Mouse (Mus musculus): ENCODE data around the gene Gm5565. TPM values are rescaled to one million over a fixed set of nuclear protein-coding genes. Genes with fewer than 3 reads are reported as not detected.
A peak's percentile ranks its signal among the peaks of the same experiment; 100 is the strongest.
"Not testable (repeated sequence)": the region's sequence is repeated elsewhere in the genome, so short reads cannot be mapped to it uniquely, and the experiment has no call there.

Gene Gm5565
- polyA plus RNA-seq, 1 experiment, result not detected

DNA sequence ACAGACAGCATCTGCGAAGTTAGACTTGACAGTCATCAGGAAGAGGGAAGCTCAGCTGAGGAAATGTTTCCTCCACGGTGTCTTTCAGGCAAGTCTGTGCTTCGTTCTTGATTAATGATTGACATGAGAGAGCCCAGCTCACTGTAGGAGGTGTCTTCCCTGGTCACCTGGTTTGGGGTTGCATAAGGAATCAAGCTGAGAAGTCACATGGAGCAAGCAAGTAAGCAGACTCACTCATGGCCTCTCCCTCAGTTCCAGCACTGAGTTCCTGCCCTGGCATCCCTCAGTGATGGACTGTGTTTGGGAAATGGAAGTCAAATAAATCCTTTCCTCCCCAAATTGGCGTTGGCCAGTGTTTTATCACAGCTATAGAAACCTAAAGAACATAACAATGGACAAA lies 29.8 kb upstream of the Gm5565 start:
- WGBS, result 35% methylated on average over 4 of the region's 4 CpGs
- TF ChIP-seq CTCF (IDR thresholded peaks at IDR 0.05; ENCODE audit: borderline replicate concordance, insufficient read depth, low read depth, low read length) (no peak), POLR2A (IDR thresholded peaks at IDR 0.05; ENCODE audit: borderline replicate concordance, insufficient read depth, low read length) (no peak)
- no peak for DNase-seq
- H3K4me3 ChIP-seq (replicated peaks; ENCODE audit: insufficient read depth, low read depth, low read length), result no peak overlapping the region
- H3K4me1 ChIP-seq (ENCODE audit: control insufficient read depth, insufficient read depth, low read length), result peaks cover 21% of the 10 kb centered on the region
- H3K27ac ChIP-seq (ENCODE audit: insufficient read depth, low read length), result peak overlapping the region; percentile 86
- no peaks in the 10 kb centered on the region for H3K27me3 ChIP-seq (ENCODE audit: control insufficient read depth, insufficient read depth, low read length)

DNA sequence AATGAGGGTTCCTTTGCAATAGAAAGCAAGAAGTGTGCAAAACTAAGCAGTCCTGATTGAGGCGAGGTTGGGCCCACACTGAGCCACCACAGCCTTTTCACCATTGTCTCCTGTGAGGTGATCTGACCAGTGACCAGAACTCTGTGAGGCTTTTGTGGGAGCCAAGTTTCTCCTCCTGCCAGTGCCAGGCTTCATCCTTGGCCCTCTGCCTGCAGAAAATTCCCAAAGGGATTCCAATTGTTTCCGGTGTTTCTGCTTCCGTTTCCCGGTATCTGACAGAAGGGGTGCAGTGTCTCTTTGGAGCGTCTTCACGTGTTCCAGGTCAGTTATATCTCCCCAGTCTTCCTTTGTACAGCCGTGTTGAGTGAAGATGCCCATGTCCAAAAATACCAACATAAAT lies 28.4 kb upstream of the Gm5565 start:
- TF ChIP-seq POLR2A (IDR thresholded peaks at IDR 0.05; ENCODE audit: borderline replicate concordance, insufficient read depth, low read length), result no peak
- TF ChIP-seq CTCF (IDR thresholded peaks at IDR 0.05; ENCODE audit: borderline replicate concordance, insufficient read depth, low read depth, low read length), result no peak
- no peak overlapping the region for H3K4me3 ChIP-seq (replicated peaks; ENCODE audit: insufficient read depth, low read depth, low read length)
- peaks cover 21% of the 10 kb centered on the region for H3K4me1 ChIP-seq (ENCODE audit: control insufficient read depth, insufficient read depth, low read length)
- WGBS, result 23% methylated on average over 7 of the region's 7 CpGs
- no peaks in the 10 kb centered on the region for H3K27me3 ChIP-seq (ENCODE audit: control insufficient read depth, insufficient read depth, low read length)
- peak; percentile 52 to 56 for DNase-seq
- no peak overlapping the region for H3K27ac ChIP-seq (ENCODE audit: insufficient read depth, low read length)

DNA sequence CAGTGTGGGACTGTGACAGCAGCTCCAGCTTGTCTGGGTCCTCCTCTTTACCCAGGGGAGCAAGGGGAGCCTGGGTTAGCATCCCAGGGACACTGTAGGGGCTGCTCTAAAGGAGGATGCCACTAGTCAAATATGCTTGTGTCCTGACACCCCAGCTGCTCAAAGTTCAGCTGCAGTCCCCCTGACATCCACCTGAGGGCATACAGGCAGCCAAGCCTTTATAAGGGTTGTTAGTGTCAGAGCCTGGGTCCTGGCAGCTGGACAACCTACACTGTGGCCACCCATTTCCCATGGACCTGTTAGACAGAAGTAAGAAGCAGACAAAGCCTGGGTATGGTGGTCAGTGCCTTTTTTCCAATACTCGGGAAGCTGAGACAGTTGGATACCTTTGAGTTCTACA lies 27.8 kb upstream of the Gm5565 start:
- peak; percentile 3; the same call in 1 of the 2 replicates for TF ChIP-seq CTCF (IDR thresholded peaks at IDR 0.05; ENCODE audit: borderline replicate concordance, insufficient read depth, low read depth, low read length)
- no peak for TF ChIP-seq POLR2A (IDR thresholded peaks at IDR 0.05; ENCODE audit: borderline replicate concordance, insufficient read depth, low read length)
- no peak overlapping the region for H3K4me3 ChIP-seq (replicated peaks; ENCODE audit: insufficient read depth, low read depth, low read length)
- no peaks in the 10 kb centered on the region for H3K27me3 ChIP-seq (ENCODE audit: control insufficient read depth, insufficient read depth, low read length)
- peaks cover 21% of the 10 kb centered on the region for H3K4me1 ChIP-seq (ENCODE audit: control insufficient read depth, insufficient read depth, low read length)
- no peak overlapping the region for H3K27ac ChIP-seq (ENCODE audit: insufficient read depth, low read length)
- 89% methylated on average over 1 of the region's 1 CpGs for WGBS
- no peak for DNase-seq

DNA sequence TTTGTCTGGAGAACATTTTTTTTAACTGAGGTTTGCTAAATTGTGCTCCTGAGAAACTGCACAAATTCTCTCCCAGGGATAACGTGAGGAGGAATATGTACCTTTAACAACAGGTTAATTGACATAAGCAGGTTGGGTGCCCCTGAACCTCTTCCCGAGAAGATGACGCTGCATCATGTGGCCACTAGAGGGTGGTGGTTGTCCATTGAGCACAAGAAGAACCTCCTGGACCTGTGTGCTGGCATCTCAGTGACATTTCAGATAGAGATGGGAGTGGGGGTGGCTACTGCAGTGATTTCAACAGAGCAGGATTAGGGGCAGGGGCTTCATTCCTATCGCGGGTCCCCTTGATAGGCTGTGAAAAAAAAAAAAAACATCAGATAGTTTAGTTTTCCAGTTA lies 27.1 kb upstream of the Gm5565 start:
- peaks cover 21% of the 10 kb centered on the region for H3K4me1 ChIP-seq (ENCODE audit: control insufficient read depth, insufficient read depth, low read length)
- H3K27ac ChIP-seq (ENCODE audit: insufficient read depth, low read length); H3K27me3 ChIP-seq (ENCODE audit: control insufficient read depth, insufficient read depth, low read length); H3K4me3 ChIP-seq (replicated peaks; ENCODE audit: insufficient read depth, low read depth, low read length): not testable (repeated sequence)
- 28% methylated on average over 5 of the region's 5 CpGs for WGBS
- peak; percentile 79 to 84 for DNase-seq
- peak; percentile 79 for TF ChIP-seq CTCF (IDR thresholded peaks at IDR 0.05; ENCODE audit: borderline replicate concordance, insufficient read depth, low read depth, low read length)

DNA sequence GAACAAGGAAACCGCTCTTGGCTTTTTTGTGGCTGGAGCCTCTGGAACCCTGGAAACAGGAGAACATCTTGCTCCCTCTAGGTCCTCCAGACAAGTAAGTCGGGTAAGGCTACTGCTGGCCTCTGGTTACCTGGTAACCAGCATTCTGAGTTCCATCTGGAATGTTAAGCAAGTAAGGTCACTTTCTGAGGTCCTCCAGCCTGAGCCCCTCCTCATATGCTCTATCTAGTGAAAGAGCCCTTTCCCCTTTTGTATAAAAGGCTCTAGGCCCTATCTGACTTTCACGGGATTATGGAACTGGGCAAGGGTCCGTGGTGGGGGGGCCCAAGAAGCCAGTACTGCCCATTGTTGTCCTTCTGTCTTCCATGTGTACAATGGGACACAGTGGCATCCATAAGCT lies 24.9 kb upstream of the Gm5565 start, which contains the start of gene 1700001J03Rik:
1700001J03Rik (minus strand) TSS at position 101 of the 400 bp plus-strand sequence.
- DNase-seq; H3K27ac ChIP-seq (ENCODE audit: insufficient read depth, low read length); H3K4me3 ChIP-seq (replicated peaks; ENCODE audit: insufficient read depth, low read depth, low read length); H3K27me3 ChIP-seq (ENCODE audit: control insufficient read depth, insufficient read depth, low read length): not testable (repeated sequence)
- peaks cover 15% of the 10 kb centered on the region for H3K4me1 ChIP-seq (ENCODE audit: control insufficient read depth, insufficient read depth, low read length)
- WGBS, result 77% methylated on average over 4 of the region's 4 CpGs

DNA sequence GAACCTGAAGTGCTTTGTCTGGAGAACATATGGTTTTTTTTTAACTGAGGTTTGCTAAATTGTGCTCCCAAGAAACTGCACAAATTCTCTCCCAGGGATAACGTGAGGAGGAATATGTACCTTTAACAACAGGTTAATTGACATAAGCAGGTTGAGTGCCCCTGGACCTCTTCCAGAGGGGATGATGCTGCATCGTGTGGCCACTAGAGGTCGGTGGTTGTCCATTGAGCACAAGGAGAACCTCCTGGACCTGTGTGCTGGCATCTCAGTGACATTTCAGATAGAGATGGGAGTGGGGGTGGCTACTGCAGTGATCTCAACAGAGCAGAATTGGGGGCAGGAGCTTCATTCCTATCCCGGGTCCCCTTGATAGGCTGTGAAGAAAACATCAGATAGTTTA lies 12.4 kb upstream of the Gm5565 start:
- not testable (repeated sequence) for H3K27me3 ChIP-seq (ENCODE audit: control insufficient read depth, insufficient read depth, low read length); H3K27ac ChIP-seq (ENCODE audit: insufficient read depth, low read length); H3K4me3 ChIP-seq (replicated peaks; ENCODE audit: insufficient read depth, low read depth, low read length); H3K4me1 ChIP-seq (ENCODE audit: control insufficient read depth, insufficient read depth, low read length)
- peak; percentile 39; the same call in 1 of the 2 replicates for TF ChIP-seq CTCF (IDR thresholded peaks at IDR 0.05; ENCODE audit: borderline replicate concordance, insufficient read depth, low read depth, low read length)
- peak; percentile 53 to 54 for DNase-seq
- 59% methylated on average over 4 of the region's 4 CpGs for WGBS

DNA sequence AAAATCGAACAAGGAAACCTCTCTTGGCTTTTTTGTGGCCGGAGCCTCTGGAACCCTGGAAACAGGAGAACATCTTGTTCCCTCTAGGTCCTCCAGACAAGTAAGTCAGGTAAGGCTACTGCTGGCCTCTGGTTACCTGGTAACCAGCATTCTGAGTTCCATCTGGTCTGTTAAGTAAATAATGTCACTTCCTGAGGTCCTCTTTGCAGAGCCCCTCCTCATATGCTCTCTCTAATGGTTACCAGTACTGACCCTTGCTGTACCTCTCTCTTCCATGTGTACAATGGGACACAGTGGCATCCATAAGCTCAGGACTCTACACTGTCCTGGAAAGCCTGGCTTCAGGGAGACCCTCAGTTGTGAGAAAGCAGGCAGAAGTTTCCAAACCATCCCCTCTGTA lies 10.3 kb upstream of the Gm5565 start, which contains the start of gene Gm6309:
Gm6309 (minus strand) TSS at position 101 of the 400 bp plus-strand sequence.
- H3K27ac ChIP-seq (ENCODE audit: insufficient read depth, low read length); DNase-seq; H3K4me1 ChIP-seq (ENCODE audit: control insufficient read depth, insufficient read depth, low read length); H3K4me3 ChIP-seq (replicated peaks; ENCODE audit: insufficient read depth, low read depth, low read length); H3K27me3 ChIP-seq (ENCODE audit: control insufficient read depth, insufficient read depth, low read length): not testable (repeated sequence)
- 77% methylated on average over 2 of the region's 2 CpGs for WGBS

DNA sequence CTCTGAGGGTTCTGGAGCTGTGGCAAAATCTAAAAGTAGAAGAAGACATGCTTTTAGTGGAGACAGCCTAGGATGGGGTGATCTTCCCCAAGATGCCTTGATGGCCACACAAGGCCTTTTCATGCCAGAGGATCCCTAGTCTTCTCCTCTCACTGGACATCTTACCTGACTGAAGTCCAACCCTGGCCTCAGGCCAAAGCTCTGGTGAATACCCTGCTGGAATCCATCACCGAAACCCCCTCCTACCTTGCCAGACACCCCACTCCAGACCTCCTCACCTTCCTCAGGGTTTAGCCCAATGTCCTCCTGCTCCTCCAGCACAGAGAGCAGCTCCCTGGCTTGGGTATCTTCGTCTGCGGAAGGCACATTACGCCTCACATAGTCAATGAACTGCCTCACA lies 2.0 kb downstream of the Gm5565 start:
- not testable (repeated sequence) for DNase-seq; H3K4me1 ChIP-seq (ENCODE audit: control insufficient read depth, insufficient read depth, low read length); H3K4me3 ChIP-seq (replicated peaks; ENCODE audit: insufficient read depth, low read depth, low read length); H3K27me3 ChIP-seq (ENCODE audit: control insufficient read depth, insufficient read depth, low read length); H3K27ac ChIP-seq (ENCODE audit: insufficient read depth, low read length)
- 95% methylated on average over 4 of the region's 4 CpGs for WGBS

DNA sequence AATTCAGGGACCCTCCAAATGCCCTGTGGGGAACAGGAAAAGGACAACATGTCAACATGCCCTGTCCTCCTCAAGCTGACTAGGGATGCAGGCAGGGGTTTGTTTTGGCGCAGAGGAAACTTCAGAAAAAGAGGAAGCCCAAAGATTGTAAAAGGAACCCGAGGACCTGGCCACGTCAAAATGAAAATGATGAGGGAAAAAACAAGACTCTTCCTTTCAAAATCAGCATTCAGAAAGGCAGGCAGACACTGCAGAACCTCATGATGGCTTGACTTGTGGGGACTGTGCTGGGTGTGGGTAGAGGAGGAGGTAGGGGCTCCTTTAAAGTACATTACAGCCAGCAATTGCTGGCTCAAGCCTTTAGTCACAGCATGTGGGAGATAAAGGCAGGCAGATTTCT lies 9.9 kb downstream of the Gm5565 start:
- no peak for DNase-seq
- Histone ChIP-seq H3K27ac (ENCODE audit: insufficient read depth, low read length) (no peak overlapping the region), H3K4me1 (ENCODE audit: control insufficient read depth, insufficient read depth, low read length) (no peaks in the 10 kb centered on the region), H3K27me3 (ENCODE audit: control insufficient read depth, insufficient read depth, low read length) (no peaks in the 10 kb centered on the region), H3K4me3 (replicated peaks; ENCODE audit: insufficient read depth, low read depth, low read length) (no peak overlapping the region)
- TF ChIP-seq CTCF (IDR thresholded peaks at IDR 0.05; ENCODE audit: borderline replicate concordance, insufficient read depth, low read depth, low read length) (no peak), POLR2A (IDR thresholded peaks at IDR 0.05; ENCODE audit: borderline replicate concordance, insufficient read depth, low read length) (no peak)
- 63% methylated on average over 3 of the region's 3 CpGs for WGBS
